ENCODE assay signal across 30 mouse cellular contexts in genomic region chr17:83364296-83364695, GRCm38 (mm10).
"Had no signal": no experiment of that assay in that cellular context is flagged by ENCODE, and none has a peak within 500 bp of the region (broad histone marks: within the 10 kb centered on the region; RNA-seq: fewer than 3 reads in every experiment).

No protein-coding gene starts in this region.

- H3K36me3 ChIP-seq: limb, embryonic 10.5 days; limb, embryonic 12.5 days; limb, embryonic 13.5 days; limb, embryonic 15.5 days; liver, embryonic 12.5 days; liver, embryonic 13.5 days; liver, embryonic 15.5 days; lung, embryonic 15.5 days; midbrain, embryonic 10.5 days; midbrain, embryonic 12.5 days; midbrain, embryonic 13.5 days; neural tube, embryonic 12.5 days; neural tube, embryonic 13.5 days had no signal

- H3K4me3 ChIP-seq: left cerebral cortex, adult 2 months; limb, embryonic 10.5 days; limb, embryonic 12.5 days; limb, embryonic 13.5 days; limb, embryonic 15.5 days; liver, embryonic 12.5 days; liver, embryonic 13.5 days; liver, embryonic 15.5 days; lung, embryonic 15.5 days; megakaryocyte, embryonic 14.5 days; midbrain, embryonic 10.5 days; midbrain, embryonic 12.5 days; midbrain, embryonic 13.5 days; myocyte; neural tube, embryonic 12.5 days; neural tube, embryonic 13.5 days had no signal

- H3K27me3 ChIP-seq: limb, embryonic 12.5 days; limb, embryonic 13.5 days; limb, embryonic 15.5 days; liver, embryonic 12.5 days; liver, embryonic 13.5 days; liver, embryonic 15.5 days; lung, embryonic 15.5 days; megakaryocyte, embryonic 14.5 days; midbrain, embryonic 12.5 days; midbrain, embryonic 13.5 days; neural tube, embryonic 12.5 days; neural tube, embryonic 13.5 days had no signal

- H3K9ac ChIP-seq: limb, embryonic 12.5 days; limb, embryonic 13.5 days; limb, embryonic 15.5 days; liver, embryonic 12.5 days; liver, embryonic 13.5 days; liver, embryonic 14.5 days; liver, embryonic 15.5 days; lung, embryonic 14.5 days; lung, embryonic 15.5 days; midbrain, embryonic 12.5 days; midbrain, embryonic 13.5 days; neural tube, embryonic 12.5 days; neural tube, embryonic 13.5 days had no signal

- DNase-seq: left cerebral cortex, postnatal 4 days; liver; liver, embryonic 13.5 days; lung, adult 18-20 months; lung, adult 2 months; lung, embryonic 14.5 days; lung, postnatal 10 days; lung, postnatal 14 days; lung, postnatal 36 days; lung, postnatal 4 days; midbrain, embryonic 14.5 days had no signal

- H3K4me2 ChIP-seq: limb, embryonic 12.5 days; limb, embryonic 13.5 days; limb, embryonic 15.5 days; liver, embryonic 12.5 days; liver, embryonic 13.5 days; liver, embryonic 15.5 days; lung, embryonic 14.5 days; lung, embryonic 15.5 days; midbrain, embryonic 12.5 days; midbrain, embryonic 13.5 days; neural tube, embryonic 12.5 days; neural tube, embryonic 13.5 days had no signal

- ATAC-seq: liver, embryonic 12.5 days; lung, postnatal 0 days; midbrain, embryonic 13.5 days; midbrain, embryonic 16.5 days had no signal

- H3K9me3 ChIP-seq: limb, embryonic 10.5 days; limb, embryonic 12.5 days; limb, embryonic 13.5 days; limb, embryonic 15.5 days; liver, embryonic 12.5 days; liver, embryonic 13.5 days; liver, embryonic 15.5 days; lung, embryonic 15.5 days; midbrain, embryonic 10.5 days; midbrain, embryonic 12.5 days; midbrain, embryonic 13.5 days; neural tube, embryonic 12.5 days; neural tube, embryonic 13.5 days had no signal

- H3K27ac ChIP-seq: left cerebral cortex, adult 2 months; limb, embryonic 10.5 days; limb, embryonic 12.5 days; limb, embryonic 13.5 days; limb, embryonic 15.5 days; liver, embryonic 12.5 days; liver, embryonic 13.5 days; liver, embryonic 14.5 days; liver, embryonic 15.5 days; lung, embryonic 15.5 days; macrophage; midbrain, embryonic 10.5 days; midbrain, embryonic 12.5 days; midbrain, embryonic 13.5 days; neural tube, embryonic 12.5 days; neural tube, embryonic 13.5 days had no signal
